In genomic region chr3:57912650-57913343, GRCm38 (mm10) we compare ENCODE assay signal across 8 mouse cellular contexts.
DNase-seq lines count a peak whose midpoint lies in the region; ATAC-seq and TF ChIP-seq lines count a peak whose summit lies in the region.

No protein-coding gene starts in this region.

- no peak for ATAC-seq in lung, embryonic 14.5 days (ENCODE audit: insufficient read depth)
- ATAC-seq in forebrain, embryonic 13.5 days: peak; percentile 67
- ATAC-seq in midbrain, embryonic 16.5 days: peak; percentile 14; the same call in 1 of the 2 replicates

- no peak overlapping the region for H3K9ac ChIP-seq in lung, embryonic 14.5 days
- no peak overlapping the region for H3K9ac ChIP-seq in forebrain, embryonic 13.5 days
- H3K9ac ChIP-seq in midbrain, embryonic 16.5 days (ENCODE audit: low read depth, low read length): no peak overlapping the region

- no peak for DNase-seq in heart, embryonic 10.5 days (ENCODE audit: low spot score)
- no peak for DNase-seq in heart, adult 18-20 months
- DNase-seq in lung, embryonic 14.5 days: no peak
- DNase-seq in lung, adult 2 months: no peak
- no peak for DNase-seq in gastrocnemius, postnatal 10 days
- DNase-seq in cerebellum, adult 9-10 months: no peak

- no peaks in the 10 kb centered on the region for H3K36me3 ChIP-seq in heart, embryonic 10.5 days
- H3K36me3 ChIP-seq in lung, embryonic 14.5 days (ENCODE audit: insufficient read depth): no peaks in the 10 kb centered on the region
- no peaks in the 10 kb centered on the region for H3K36me3 ChIP-seq in forebrain, embryonic 13.5 days (ENCODE audit: poor library complexity, severe bottlenecking)
- H3K36me3 ChIP-seq in midbrain, embryonic 16.5 days (ENCODE audit: control insufficient read depth, insufficient read depth, low read length): no peaks in the 10 kb centered on the region

- H3K4me1 ChIP-seq in heart, embryonic 10.5 days: peaks cover 3% of the 10 kb centered on the region; the same call in 1 of the 2 replicates
- no peaks in the 10 kb centered on the region for H3K4me1 ChIP-seq in lung, embryonic 14.5 days (ENCODE audit: insufficient read depth)
- H3K4me1 ChIP-seq in lung, adult 2 months (ENCODE audit: control insufficient read depth, insufficient read depth, low read length): no peaks in the 10 kb centered on the region
- peaks cover 3% of the 10 kb centered on the region; the same call in 1 of the 2 replicates for H3K4me1 ChIP-seq in forebrain, embryonic 13.5 days
- no peaks in the 10 kb centered on the region for H3K4me1 ChIP-seq in midbrain, embryonic 16.5 days (ENCODE audit: control insufficient read depth, insufficient read depth, low read length)

- H3K4me2 ChIP-seq in lung, embryonic 14.5 days: peak overlapping the region; percentile 41
- H3K4me2 ChIP-seq in forebrain, embryonic 13.5 days: peak overlapping the region; percentile 43
- no peak overlapping the region for H3K4me2 ChIP-seq in midbrain, embryonic 16.5 days (ENCODE audit: low read length)

- no peak overlapping the region for H3K27ac ChIP-seq in heart, embryonic 10.5 days
- no peak overlapping the region for H3K27ac ChIP-seq in lung, embryonic 14.5 days (ENCODE audit: low read depth)
- no peak overlapping the region for H3K27ac ChIP-seq in forebrain, embryonic 13.5 days
- H3K27ac ChIP-seq in midbrain, embryonic 16.5 days (ENCODE audit: low read length): 0 out of 2 replicates have a peak overlapping the region, but pooled peaks have one; percentile 15

- H3K27me3 ChIP-seq in heart, embryonic 10.5 days (ENCODE audit: insufficient read depth, poor library complexity, severe bottlenecking): no peaks in the 10 kb centered on the region
- H3K27me3 ChIP-seq in lung, embryonic 14.5 days (ENCODE audit: insufficient read depth, low read length): no peaks in the 10 kb centered on the region
- H3K27me3 ChIP-seq in forebrain, embryonic 13.5 days: no peaks in the 10 kb centered on the region
- H3K27me3 ChIP-seq in midbrain, embryonic 16.5 days (ENCODE audit: control insufficient read depth, insufficient read depth, low read depth, low read length): no peaks in the 10 kb centered on the region

- peak overlapping the region; percentile 49 for H3K4me3 ChIP-seq in heart, embryonic 10.5 days
- H3K4me3 ChIP-seq in lung, embryonic 14.5 days (ENCODE audit: low read depth, low read length): no peak overlapping the region
- no peak overlapping the region for H3K4me3 ChIP-seq in lung, adult 2 months (replicated peaks; ENCODE audit: extremely low read depth, low read depth, low read length)
- H3K4me3 ChIP-seq in forebrain, embryonic 13.5 days: no peak overlapping the region
- no peak overlapping the region for H3K4me3 ChIP-seq in midbrain, embryonic 16.5 days (ENCODE audit: low read depth, low read length)

- peak; percentile 37 for TF ChIP-seq CTCF in lung, embryonic 14.5 days (IDR thresholded peaks at IDR 0.05; ENCODE audit: low read depth)
- no peak for TF ChIP-seq CTCF in lung, adult 2 months (IDR thresholded peaks at IDR 0.05; ENCODE audit: insufficient read depth, low read length)

- no peak for TF ChIP-seq POLR2A in lung, adult 2 months (IDR thresholded peaks at IDR 0.05; ENCODE audit: borderline replicate concordance, extremely low read depth, low read depth, low read length)

- no peaks in the 10 kb centered on the region for H3K9me3 ChIP-seq in heart, embryonic 10.5 days
- H3K9me3 ChIP-seq in lung, embryonic 14.5 days (ENCODE audit: low read depth, low read length): no peaks in the 10 kb centered on the region
- H3K9me3 ChIP-seq in forebrain, embryonic 13.5 days (replicated peaks): no peaks in the 10 kb centered on the region
- no peaks in the 10 kb centered on the region for H3K9me3 ChIP-seq in midbrain, embryonic 16.5 days (replicated peaks; ENCODE audit: control insufficient read depth, low read length, poor library complexity, severe bottlenecking)

- 49% methylated on average over 7 of the region's 7 CpGs for WGBS in heart, embryonic 10.5 days
- WGBS in lung, embryonic 14.5 days: 62% methylated on average over 7 of the region's 7 CpGs
- 54% methylated on average over 7 of the region's 7 CpGs for WGBS in lung, adult 2 months
- WGBS in forebrain, embryonic 13.5 days: 43% methylated on average over 7 of the region's 7 CpGs
- WGBS in midbrain, embryonic 16.5 days: 64% methylated on average over 7 of the region's 7 CpGs
